Mouse (Mus musculus) E14TG2a.4 (cell line): ENCODE results near the gene Plk5.

ENCODE experiments used
- H3K27me3 ChIP-seq: 2 replicates; pipeline ENCODE4 v1.6.1; 2014; ENCODE audit warnings: low read length, control low read depth; ENCODE audit not compliant: insufficient read depth
- H3K36me3 ChIP-seq: 2 replicates; pipeline ENCODE4 v1.6.1; 2014; ENCODE audit warnings: low read length, control low read depth; ENCODE audit not compliant: insufficient read depth
- H3K4me1 ChIP-seq: replicated peaks from 2 replicates; pipeline ENCODE4 v1.6.1; 2014; ENCODE audit warnings: low read depth, low read length, control low read depth
- H3K4me3 ChIP-seq: replicated peaks from 2 replicates; pipeline ENCODE4 v1.5.1; 2014; ENCODE audit warnings: mild to moderate bottlenecking, low read length
- H3K9me3 ChIP-seq: 2 replicates; pipeline ENCODE4 v1.6.1; 2014; ENCODE audit warnings: low read length, control low read depth
- CTCF ChIP-seq: conservative IDR thresholded peaks from 2 replicates; pipeline ENCODE4 v1.5.1; 2014; ENCODE audit warnings: low read length
- NANOG ChIP-seq: IDR thresholded peaks from 2 replicates; pipeline ENCODE4 v1.6.1; 2014; ENCODE audit warnings: borderline replicate concordance, low read length, mixed read lengths
- POU5F1 ChIP-seq: IDR thresholded peaks from 2 replicates; pipeline ENCODE4 v1.6.1; 2014; ENCODE audit warnings: low read length, borderline replicate concordance

Gene Plk5

DNA sequence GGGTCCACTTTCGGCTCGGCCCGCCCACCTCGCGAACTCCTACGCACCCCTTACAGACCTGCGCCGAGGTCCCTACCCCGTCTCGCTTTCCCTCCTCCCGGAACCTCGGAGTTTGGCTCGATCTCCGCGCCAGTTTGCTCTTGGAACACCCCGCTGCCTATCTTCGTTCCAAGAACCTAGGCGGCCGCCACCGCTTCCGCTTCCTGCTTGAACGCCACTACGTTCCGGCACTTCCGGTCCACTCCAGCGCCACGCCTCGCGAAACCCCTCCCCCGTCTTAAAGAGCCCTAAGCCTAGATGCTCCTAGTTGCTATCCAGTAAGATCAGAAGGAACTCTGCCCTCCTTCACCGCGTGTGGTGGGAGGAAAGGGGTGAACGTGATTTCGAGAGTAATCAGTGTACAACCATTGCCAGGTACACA lies 35.9 kb upstream of the Plk5 start, which contains the start of gene 2310011J03Rik:
Gene 2310011J03Rik (minus strand): TSS at position 198 of the 421 bp plus-strand sequence.
- Histone ChIP-seq H3K36me3 (peaks cover 25% of the 10 kb centered on the region), H3K27me3 (peaks cover 41% of the 10 kb centered on the region), H3K9me3 (no peaks in the 10 kb centered on the region), H3K4me3 (peak within 1 kb of the TSS; percentile 96), H3K4me1 (peaks cover 85% of the 10 kb centered on the region)
- no peak for TF ChIP-seq CTCF
- no peak for TF ChIP-seq POU5F1
- TF ChIP-seq NANOG, result no peak

DNA sequence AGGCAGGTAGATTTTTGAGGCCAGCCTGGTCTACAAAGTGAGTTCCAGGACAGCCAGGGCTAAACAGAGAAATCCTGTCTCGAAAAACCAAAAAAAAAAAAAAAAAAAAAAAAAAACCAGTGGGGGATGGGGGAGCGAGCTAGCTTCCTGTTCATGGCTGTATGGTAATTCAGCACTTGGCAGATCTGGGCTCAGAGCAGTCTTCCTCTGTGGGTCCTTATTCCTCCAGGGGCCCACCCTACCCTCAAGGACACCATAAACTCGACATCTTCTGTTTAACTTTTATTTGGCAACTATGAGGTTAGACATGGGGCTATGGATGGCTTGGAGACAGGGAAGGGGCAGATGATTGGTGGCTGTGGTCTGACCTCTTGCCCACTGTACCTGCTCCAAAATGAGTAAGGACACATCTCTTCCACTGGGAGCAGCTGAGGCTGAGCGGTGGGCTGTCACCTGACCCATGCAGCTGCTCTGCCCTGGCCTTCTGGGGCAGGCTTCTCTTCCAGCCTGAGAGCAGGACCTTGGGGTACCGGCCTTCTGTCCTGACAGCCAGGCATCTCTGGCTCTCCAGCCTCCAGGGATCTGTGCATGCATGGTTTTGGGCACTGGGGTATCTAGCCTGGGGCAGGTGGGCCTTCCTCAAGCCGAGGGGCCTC lies 35.1 kb upstream of the Plk5 start:
- Histone ChIP-seq H3K4me3 (peak overlapping the region; percentile 96), H3K36me3 (peaks cover 25% of the 10 kb centered on the region)
- TF ChIP-seq CTCF, result no peak
- no peak for TF ChIP-seq POU5F1
- no peak for TF ChIP-seq NANOG

DNA sequence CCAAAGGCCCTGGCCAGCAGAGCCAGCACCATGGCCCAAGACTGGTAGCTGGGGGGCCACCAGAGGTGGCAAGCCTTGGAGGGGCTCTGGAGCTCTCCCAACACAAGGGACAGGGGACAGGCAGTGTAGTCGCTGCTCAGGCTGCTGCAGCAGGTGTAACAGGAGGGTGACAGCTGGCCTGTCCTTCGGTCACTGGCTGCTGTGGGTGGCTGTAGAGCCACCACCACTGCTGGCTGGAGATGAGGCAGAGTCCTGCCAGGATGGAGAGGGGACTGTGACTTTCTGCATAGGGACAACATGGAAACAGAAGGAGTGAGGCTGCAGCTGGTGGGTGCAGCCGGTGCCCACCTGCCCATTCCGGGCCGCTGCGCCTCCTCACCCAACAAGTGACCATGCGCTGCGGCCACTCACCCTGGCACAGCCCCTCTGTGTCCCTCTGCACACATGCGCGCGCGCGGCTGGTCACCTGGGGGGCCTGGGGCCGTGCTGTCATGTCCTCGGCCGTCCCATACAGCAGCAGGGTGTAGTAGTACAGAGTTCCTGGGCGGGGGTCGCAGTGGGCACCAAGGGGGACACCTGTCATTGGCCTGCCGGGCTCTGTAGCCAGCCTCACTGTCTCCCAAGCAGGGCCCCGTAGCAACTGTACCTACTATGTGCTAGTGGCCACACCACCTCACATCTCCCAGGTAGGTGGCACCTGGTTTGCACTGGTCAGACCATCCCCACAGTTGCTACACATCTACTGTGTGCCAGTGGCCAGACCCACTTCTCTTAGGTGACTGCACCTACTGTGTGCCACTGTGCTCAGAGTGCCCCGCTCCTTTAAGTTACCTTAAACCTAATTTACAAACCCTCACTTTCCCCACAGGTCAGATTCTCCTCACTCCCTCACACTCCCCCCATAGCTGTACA lies 34.3 kb upstream of the Plk5 start:
- TF ChIP-seq POU5F1 (no peak), NANOG (no peak), CTCF (no peak)
- H3K27me3 ChIP-seq, result peaks cover 38% of the 10 kb centered on the region

More for the DNA sequence above, 35.1 kb upstream of the Plk5 start:
- peaks cover 84% of the 10 kb centered on the region for H3K4me1 ChIP-seq
- no peaks in the 10 kb centered on the region for H3K9me3 ChIP-seq
- H3K27me3 ChIP-seq, result peaks cover 41% of the 10 kb centered on the region

DNA sequence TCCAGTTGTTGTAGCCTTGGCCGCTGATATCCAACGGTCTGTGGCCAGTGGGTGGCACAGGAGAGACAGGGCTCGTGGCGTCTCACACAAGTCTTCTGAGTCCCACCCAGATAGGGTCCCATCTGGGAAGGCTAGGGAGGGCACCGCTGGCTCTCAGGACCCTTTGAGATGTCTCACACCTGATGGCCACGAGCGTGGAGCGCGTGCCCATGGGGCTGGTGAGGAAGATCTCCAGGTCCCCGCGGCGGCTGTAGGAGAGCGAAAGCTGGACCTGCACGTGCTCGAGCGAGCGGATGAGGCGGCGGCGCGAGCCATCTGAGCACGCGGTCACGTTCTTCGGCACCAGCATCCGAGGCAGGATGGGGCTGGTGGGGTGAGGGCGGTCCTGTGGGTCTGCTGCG lies 33.4 kb upstream of the Plk5 start:
- Histone ChIP-seq H3K4me3 (peak overlapping the region; percentile 81), H3K4me1 (peaks cover 69% of the 10 kb centered on the region), H3K27me3 (peaks cover 38% of the 10 kb centered on the region), H3K36me3 (peaks cover 18% of the 10 kb centered on the region), H3K9me3 (no peaks in the 10 kb centered on the region)
- TF ChIP-seq POU5F1 (no peak), CTCF (no peak), NANOG (no peak)

More for the DNA sequence above, 34.3 kb upstream of the Plk5 start:
- peaks cover 78% of the 10 kb centered on the region for H3K4me1 ChIP-seq
- peak overlapping the region; percentile 96; the same call in 1 of the 2 replicates for H3K4me3 ChIP-seq
- peaks cover 25% of the 10 kb centered on the region for H3K36me3 ChIP-seq
- H3K9me3 ChIP-seq, result no peaks in the 10 kb centered on the region

DNA sequence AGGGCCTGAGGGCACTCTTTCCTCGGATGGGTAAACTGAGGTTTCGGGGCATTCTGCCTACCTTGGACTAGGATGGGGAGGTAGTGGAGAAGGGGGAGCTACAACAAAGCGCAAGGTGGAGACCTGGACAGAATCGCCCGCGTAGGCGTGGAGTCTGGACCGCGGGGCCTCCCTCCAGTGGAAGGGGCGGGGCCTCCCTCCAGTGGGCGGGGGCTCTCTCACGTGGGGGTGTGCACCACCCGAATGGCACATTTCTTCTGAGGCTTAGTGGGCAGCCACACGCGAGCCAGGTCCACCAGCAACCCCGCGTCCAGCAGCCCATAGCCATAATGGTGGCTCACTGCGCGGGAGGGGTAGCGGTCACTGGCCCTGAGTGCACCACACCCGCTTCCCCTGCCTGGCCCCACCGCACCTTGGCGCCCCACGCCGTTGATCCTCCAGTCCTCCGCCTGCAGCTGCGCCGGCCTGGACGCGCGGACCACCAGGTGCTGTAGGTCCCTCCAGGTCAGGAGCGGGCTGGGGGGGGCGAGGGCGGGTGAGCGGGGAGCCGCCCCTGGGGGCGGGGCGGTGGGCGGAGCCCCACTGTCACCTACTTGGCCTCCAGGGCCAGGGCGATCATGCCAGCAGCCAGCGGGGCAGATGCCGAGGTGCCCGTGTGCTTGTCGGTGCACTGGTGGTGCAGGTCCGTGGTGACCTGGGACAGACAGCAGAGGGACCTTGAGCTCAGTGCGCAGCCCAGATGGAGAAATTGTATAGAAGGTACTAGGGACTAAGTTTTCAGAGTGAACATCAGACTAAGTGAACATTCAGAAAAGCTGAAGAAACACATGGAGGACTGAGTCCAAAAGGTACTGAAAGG lies 32.8 kb upstream of the Plk5 start:
- peaks cover 66% of the 10 kb centered on the region for H3K4me1 ChIP-seq
- peaks cover 11% of the 10 kb centered on the region for H3K36me3 ChIP-seq
- no peak for TF ChIP-seq POU5F1
- no peak for TF ChIP-seq NANOG
- TF ChIP-seq CTCF, result no peak
- no peaks in the 10 kb centered on the region for H3K9me3 ChIP-seq
- H3K4me3 ChIP-seq, result peak overlapping the region; percentile 81
- peaks cover 38% of the 10 kb centered on the region for H3K27me3 ChIP-seq

DNA sequence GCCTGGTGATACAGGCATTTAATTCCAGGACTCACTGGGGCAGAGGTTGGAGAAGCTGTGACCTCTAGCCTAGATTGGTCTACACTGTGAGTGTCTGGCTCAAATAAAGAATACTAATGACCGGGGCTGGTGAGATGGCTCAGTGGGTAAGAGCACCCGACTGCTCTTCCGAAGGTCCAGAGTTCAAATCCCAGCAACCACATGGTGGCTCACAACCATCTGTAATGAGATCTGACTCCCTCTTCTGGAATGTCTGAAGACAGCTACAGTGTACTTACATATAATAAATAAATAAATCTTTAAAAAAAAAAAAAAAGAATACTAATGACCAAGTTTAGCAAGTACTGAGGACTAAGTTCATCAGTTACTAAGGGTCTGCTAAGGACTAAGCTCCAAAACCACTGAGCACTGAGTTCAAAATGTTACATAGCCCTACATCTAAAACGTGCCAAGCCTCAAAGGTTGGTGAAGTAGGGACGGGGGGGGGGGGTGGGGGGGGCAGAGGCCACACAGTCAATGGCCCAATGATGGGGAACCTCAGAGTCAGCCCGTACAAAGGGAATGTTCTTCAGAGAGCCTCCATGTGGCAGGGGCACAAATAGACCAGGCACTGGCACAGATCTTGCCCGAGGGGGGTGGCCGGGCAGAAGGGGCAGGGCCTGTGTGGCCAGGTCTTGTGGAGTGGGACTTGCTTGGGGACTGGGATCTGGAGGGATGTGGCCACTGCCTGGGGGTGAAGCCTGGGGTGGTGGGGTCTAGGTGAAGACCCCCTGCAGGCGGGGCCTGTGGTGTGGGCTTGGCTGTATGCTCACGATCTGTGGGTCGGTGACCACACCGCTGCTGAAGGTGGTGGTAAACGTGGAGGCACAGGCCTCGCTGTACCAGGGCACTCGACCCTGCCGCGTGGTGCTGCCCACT lies 31.9 kb upstream of the Plk5 start:
- TF ChIP-seq NANOG (no peak), POU5F1 (no peak), CTCF (no peak)
- Histone ChIP-seq H3K27me3 (peaks cover 38% of the 10 kb centered on the region), H3K4me3 (peak overlapping the region; percentile 26)

DNA sequence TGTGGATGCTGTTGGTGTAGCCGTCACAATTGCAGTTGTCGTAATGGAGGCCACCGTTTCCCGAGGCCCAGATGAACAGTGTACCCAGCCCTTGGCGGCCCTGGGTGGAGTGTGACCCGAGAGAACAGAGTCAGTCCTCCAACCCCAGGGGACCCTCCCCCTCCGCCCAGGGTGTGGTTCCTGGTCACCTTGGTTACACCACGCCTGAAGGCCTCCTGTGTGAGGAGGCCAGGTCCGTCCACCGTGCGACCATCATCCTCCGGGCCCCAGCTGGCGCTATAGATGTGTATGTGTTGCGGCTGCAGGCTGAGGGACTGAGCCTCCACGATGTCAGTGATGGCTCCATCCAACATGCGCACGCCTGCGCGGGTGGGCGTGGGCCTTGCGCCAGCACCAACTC lies 31.2 kb upstream of the Plk5 start:
- TF ChIP-seq CTCF, result no peak
- TF ChIP-seq NANOG, result no peak
- TF ChIP-seq POU5F1, result no peak

More for the DNA sequence above, 31.9 kb upstream of the Plk5 start:
- Histone ChIP-seq H3K4me1 (peaks cover 64% of the 10 kb centered on the region), H3K9me3 (no peaks in the 10 kb centered on the region), H3K36me3 (peaks cover 2% of the 10 kb centered on the region)

More for the DNA sequence above, 31.2 kb upstream of the Plk5 start:
- Histone ChIP-seq H3K4me3 (peak overlapping the region; percentile 26), H3K36me3 (no peaks in the 10 kb centered on the region; the same call in 1 of the 2 replicates), H3K9me3 (no peaks in the 10 kb centered on the region), H3K4me1 (peaks cover 60% of the 10 kb centered on the region), H3K27me3 (peaks cover 38% of the 10 kb centered on the region)
